Mouse (Mus musculus) CH12F3 (cell line): ENCODE data around the gene Irgc1.

Experiments
- in situ Hi-C: fragments of 300-500 bp; cut with MboI; formaldehyde crosslinking; loops from 2 replicates; pipeline ENCODE4 v1.14.3; 2020; ENCODE audit warnings: low sequenced_read_pairs

Gene Irgc1

DNA sequence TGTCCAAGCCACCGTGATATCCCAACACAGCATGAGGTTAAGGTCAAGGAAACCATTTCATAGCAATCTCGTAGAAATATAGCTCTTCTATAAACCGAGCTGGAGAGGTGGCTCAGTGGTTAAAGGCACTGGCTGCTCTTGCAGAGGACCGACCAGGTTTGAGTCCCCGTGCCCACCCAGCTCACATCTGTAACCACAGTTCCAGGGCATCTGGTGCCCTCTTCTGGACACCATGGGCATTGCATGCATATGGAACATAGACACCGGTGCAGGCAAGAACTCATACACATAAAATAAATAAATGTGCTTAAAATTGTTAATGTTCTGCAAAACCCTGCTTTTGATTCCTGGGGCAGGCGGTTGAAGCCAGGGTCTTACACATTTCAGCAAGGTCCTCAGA is 20.8 kb upstream of the Irgc1 start:
- in situ Hi-C loops: no loop called here

DNA sequence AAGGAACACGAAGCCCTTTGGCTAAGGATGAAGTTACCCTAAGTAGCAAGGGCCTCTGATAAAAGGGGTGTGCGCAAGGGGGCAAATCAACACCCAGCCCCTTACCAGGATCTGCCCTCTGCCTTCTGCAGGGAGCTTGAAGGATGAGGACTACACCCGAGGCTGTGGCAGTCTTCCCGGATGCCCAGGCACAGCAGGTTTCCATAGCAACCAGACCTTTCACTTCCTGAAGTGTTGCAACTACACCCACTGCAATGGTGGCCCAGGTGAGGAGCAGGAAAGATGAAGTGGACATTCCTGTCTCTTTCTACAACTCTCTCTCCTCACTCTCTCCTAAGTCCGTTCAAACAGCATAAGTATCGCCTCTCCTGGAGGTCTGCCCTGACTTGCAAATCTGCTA is 20.3 kb upstream of the Irgc1 start:
- in situ Hi-C loops: no loop called here

DNA sequence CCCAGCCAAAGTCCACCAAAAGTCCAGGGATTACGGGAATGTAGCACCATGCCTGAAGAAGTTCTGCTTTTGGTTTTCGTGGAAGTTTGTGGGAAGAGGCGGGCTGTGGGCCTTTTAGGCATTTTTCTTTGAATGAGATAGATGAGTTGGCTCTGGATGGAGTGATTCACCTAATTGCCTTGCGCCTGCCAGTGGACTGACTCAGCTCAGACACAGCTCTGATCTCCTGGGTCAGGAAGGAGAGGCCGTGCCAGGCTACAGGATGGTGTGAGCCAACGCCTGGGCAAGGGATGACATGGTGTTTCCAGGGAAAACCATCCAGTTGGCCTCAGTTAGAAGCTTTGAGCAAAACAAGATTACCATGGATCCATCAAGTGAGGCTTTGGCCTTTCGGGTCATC is 18.3 kb upstream of the Irgc1 start:
- in situ Hi-C loops: no loop called here

DNA sequence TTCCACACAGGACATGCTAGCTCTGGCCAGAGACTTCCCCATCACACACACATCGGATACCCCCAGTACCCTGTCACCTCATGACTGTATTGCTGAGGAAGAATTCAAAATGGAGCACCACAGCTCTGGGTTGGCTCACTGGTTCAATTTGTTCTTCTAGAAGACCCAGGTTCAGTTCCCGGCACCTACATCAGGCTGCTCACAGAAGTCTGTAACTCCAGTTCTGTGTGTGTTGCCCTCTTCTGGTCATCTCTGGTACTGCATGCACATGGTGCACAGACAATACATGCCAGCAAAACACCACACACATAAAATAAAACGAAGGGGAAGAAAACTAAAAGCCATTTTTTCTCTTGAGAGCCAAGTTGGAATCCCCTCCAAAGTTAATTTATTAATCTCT is 17.0 kb upstream of the Irgc1 start:
- in situ Hi-C loops: no loop called here

DNA sequence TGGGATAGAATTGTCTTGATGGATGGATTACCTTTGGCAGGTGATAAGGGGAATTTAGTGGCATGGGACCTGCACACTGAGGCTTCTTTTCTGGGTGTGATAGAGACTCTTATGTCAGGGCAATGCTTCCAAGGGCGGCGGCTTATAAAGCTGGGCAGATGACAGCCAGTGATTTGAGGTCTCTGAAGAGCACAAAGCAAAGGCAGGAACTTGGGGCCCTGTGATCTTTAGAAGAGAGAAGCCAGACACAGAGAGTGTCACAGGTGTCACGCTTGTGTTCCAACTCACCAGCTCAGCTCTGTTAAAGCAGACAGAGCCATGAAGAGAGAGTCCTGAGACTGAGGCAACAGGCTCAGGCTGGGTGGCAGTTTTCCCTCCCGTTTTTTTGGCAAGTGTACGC is 15.8 kb upstream of the Irgc1 start:
- in situ Hi-C loops: no loop called here

DNA sequence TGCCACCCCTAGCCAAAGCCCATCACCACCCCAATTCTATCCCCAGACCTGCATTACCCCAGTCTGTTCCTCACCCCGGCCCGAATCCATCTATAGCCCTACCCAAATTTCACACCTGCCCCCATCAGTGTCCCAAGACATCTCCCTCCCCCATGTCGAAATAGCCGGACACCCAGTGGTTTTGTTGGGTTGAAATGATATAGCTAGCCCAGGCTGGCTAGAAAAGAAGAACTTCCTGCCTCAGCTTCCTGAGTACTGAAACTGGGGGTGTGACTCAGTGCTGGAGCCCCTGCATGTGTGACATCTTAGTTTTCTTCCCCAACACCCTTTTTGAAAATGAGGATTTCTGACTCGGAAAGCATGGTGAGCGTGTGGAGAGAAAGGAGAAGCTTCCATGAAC is 14.7 kb upstream of the Irgc1 start:
- in situ Hi-C loops: no loop called here

DNA sequence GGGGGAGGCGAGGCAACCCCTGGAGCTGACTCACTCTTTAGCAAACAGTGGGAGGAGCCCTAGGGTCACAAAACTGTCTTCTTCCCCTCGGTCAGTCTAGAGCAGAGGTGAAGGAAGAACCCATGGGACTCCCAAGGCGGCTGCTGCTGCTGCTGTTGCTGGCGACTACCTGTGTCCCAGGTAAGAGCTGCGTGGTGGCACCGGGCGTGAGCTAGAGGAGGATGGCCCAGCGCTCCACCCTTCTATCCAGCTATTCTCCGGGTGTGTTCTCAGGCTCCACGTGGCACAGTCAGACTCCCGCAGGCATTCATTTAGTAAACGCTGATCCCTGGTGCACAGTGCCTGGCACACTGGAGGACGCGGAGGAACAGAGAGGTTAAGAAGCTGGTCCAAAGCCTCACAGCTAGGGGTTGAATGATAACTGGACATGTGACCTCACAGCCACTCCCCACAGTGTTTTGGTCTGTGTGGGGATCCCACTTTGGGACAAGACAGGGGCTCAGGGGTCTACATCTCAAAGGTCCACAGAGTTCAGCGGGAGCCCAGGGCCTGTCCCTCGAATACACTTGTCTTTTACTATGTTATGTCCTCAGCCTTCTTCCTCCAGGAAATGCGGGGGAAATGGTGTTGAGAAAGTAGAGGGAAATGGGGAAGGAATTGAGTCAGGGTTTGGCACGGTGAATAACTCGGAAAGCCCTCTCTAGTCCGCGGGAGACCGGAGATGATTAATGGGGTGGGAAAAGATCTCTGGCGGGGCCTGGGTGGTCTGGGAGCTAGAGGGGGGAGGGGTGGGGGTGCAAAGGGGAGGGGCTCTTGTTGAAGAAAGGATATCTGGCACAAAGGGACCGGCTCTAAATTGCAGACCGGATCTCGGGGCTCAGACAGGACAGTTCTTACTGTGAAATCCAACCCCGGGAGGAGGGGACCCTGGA is 10.6 kb upstream of the Irgc1 start, which contains the start of gene Plaur:
Plaur (plus strand) TSS at position 97 of the 932 bp plus-strand sequence.
- in situ Hi-C loops: no loop called here

DNA sequence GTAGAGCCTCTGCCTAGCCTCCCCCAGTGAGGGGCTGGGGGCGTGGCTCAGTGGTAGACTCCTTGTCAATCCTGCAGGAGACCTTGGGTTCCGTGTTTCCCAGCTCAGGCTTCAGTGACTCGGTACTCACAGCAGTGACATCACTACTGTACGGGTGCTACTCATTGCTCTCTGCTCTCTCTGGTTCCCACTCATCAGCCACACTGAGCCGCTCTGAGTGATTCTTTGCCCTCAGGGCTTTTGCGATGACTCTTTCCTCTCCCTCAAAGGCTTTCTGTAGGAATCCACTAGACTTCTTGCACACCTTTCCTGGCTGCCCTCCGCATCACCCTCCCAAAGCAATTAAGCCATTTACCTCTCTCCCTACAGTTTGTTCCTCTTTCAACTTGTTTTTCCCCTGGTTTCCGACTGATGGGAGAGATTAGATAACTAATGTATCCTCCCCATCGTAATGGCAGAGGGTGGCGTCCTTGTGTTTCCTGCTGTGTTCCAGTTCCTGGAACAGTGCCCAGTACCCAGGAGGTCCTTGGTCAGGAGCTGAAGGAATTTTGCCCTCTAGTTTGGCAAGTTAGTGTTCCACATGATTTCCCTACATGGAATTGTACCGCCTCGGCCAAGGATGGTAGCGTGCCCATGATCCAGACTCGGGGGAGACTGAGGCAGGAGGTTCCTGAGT is 9.4 kb upstream of the Irgc1 start:
- in situ Hi-C loops: no loop called here

DNA sequence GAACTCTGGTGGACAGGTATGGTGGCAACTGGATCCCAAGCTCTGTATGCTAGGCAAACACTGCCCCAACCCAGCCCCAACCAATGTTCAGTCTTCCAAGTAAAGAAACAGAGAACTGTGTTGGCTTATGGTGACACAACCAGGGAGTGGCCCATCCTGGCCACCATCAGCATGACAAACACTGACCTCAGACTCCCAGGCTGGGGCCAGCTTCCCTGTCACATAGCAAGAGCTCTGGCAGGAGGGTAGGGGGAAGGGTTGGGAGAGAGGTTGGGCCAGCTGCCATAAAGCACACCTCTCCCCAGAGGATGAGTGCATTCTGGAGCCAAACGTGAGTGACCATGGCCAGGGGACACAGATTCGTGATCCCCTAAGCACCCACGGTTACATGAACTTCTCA is 7.7 kb upstream of the Irgc1 start:
- in situ Hi-C loops: no loop called here

DNA sequence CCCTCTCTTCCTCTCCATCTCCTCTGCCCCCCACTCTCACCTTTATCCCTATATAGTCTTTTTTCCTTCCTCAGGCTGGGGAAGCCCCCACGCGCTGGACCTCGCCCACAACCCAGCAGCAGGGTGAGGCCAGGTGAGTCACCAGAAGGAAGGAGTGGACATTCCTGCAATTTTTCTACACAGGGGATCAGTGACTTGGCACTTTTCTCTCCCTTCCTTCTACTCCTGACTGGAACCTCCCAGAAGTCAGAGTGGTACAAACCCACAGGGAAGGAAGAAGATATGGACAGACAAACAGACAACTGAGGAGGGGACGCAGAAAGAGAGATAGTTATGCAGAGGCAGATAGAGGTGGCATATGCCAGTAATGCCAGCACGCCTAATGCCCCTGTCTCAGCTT is 7.3 kb upstream of the Irgc1 start:
- in situ Hi-C loops: no loop called here

DNA sequence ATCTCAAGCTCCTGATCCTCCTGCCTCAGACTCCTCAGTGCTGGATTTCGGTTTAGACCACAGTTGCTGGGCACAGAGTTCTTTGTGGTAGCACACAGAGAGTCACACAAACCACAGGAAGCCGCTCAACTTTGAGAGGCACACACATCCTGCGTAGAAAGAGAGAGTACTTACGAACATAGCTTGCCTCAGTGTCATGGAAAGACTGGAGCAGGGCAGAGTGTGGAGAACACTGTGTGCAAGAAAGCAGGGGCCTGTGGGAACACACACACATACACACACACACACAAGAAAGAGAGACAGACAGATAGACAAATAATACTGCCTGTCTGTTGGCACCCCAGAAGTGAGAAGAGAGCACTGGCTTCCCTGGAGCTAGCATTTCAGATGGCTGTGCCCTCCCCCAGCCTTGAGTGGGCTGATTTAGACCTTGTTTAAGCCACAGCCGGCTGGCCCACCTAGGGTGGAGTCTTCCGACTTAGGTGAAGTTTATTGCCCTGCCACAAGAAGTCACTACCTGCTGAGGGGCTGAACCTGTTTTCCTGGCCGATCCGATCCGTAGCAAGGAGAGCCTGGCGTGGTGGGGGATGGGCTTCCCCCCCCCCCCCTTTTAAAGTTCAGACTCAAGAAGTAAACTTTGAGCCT is 5.8 kb upstream of the Irgc1 start:
- in situ Hi-C loops: no loop called here

DNA sequence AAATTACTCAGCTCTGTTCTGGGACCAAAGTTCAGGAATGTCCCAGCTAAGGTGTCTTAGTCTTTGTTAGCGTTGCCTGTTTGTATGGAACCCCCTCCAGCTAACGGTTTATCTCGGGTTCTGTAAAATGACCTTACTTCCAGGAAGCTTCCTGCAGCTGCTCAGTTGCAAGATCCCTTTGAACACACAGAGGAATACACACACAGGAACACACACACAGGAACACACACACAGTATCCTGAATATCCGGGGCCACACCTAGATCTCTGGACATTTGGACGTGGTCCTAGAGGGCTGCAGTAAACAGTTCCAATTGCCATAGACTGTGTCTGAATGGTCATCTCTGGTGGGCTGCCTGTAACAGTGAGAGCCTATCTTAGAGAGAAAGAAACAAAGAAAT is 3.6 kb upstream of the Irgc1 start:
- in situ Hi-C loops: no loop called here

DNA sequence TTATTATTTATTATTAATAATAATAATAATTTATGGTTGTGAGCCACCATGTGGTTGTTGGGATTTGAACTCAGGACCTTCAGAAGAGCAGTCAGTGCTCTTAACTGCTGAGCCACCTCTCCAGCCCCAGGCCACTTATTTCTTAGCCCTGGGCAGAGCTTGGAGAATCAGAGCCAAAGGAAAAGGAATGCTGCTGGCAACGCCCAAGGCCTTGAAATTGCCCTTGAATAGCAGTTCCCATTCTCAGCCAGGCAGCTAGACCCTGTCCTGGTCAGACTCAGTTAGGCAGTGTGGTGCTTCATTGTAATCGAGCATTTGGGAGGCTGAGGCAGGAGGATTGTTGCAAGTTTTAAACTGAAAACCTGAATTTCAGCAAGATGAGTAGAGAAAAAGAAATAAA is 2.1 kb upstream of the Irgc1 start:
- in situ Hi-C loops: no loop called here

DNA sequence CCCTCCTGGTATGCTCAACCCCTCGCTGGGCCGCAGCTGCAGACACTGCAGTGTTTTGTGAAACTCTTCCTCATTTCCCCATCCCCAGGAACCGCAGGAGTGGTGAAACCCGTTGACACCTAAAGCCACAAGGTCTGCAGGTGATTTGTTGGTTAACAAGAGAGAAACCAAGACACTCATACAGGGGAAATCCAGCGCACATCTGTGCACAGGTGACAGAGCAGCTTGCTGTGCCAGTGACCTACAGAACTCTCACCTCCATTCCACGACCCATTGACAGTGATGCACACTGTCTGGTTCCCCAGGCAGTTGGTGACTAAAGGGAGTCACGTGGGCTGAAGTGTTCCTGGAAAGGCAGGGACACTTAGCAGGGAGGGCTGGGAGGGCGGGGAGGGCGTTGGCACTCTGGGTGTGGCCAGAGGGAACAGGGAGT is 1.5 kb downstream of the Irgc1 start:
- in situ Hi-C loops: no loop called here

DNA sequence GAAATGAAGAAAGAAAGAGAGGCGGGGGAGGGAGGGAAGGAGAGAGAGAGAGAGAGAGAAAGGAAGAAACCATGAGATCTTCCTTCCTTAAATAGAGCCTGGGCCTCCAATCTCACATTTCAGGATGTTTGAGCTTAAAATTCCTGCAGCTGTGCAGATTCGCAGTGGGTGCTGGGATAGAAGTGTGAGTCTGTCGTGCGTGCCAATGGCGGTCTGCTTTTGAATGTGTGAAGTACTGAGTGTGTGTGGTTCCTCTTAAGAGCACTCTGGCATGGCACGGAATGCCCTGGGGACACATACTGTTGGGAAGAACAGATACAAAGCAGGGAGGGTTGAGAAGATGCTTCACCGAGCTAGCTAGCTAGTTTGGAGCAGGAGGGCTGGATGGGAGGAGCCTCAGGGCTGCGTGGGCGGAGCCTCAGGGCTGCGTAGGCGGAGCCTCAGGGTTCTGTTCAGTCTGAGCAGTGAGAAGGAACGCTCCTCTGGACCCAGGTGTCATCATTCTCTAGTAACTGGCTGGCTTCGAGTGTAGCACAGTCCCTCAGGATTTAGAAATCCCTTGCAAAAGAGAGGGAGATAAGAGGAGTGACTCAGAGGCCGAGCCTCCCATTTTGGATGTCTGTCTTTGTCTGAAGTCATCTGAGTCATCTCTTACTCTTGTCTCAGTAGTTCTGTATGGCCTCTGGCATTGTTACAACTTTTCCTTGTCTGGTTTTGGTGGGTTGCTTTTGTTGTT is 3.1 kb downstream of the Irgc1 start:
- in situ Hi-C loops: no loop called here

DNA sequence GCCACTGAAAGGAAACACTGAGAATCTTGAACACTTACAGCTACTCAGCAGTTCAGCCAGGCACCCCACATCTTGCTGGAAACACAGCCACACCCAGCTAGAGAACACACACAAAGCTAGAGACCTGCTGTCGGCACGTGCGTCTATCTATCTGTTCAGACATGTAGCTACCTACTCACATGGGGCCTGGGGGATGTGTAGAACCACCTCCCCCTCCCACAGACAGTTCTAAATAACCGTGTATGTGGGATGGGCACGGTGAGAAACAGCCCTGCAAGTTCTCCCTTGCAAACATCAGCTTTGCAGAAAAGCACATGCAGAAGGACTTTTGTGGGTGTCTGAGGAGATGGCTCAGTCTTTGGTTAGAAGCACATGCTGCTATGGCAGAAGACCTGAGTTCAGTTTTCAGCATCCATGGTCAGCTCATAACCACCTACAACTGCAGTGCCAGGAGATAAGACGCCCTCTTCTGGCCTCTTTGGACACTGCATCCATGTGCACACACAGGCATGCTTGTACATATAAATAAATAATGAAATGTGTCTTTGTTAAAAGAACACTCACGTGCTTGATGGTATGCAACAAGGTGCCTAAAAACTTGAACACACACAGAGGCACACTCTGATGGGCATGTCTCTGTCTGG is 5.3 kb downstream of the Irgc1 start:
- in situ Hi-C loops: no loop called here

DNA sequence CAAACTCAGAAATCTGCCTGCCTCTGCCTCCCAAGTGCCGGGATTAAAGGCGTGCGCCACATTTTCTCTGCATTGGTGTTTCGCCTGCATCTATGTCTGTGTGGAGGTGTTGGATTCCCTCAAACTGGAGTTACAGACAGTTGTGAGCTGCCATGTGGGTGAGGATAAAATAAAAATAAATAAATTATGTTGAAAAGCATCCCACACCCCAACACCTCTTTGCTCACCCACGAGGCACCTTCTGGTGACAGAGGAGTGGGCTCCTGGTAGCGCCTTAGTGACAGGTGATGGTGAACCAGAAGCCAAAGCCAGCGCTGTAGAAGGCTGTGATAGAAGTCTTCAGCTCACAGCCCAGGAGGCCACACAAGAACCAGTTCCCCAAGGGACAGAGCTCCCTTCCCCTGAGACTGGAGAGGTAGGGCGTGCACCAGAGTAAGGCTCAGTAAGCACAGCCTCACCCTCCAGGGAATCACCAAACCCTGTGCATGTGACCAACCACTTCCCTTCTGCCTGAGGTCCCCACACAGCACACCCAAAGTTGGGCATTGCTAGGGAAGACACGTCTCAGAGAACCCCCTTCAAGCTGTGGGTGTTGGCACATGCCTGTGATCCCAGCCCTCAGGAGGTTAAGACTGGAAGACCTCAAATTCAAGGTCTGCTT is 6.7 kb downstream of the Irgc1 start:
- in situ Hi-C loops: no loop called here

DNA sequence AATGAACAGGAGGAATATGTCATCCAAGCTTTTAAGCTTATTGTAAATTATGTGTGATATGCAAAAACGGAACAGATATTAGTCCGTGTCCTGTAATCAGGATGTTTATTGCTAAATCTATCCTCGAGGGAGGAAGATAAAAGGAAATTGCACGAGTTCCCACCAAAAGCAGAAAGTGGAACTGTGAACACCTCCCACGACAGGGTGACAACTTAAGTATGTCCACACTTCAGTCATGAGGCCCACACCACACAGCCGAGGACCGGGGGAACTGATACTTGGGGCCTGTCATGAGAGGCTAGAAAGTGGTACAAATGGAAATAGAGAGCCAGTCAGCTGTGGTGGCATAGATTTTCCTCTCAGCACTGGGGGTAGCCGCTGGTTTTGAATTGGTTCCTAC is 9.8 kb downstream of the Irgc1 start:
- in situ Hi-C loops: no loop called here

DNA sequence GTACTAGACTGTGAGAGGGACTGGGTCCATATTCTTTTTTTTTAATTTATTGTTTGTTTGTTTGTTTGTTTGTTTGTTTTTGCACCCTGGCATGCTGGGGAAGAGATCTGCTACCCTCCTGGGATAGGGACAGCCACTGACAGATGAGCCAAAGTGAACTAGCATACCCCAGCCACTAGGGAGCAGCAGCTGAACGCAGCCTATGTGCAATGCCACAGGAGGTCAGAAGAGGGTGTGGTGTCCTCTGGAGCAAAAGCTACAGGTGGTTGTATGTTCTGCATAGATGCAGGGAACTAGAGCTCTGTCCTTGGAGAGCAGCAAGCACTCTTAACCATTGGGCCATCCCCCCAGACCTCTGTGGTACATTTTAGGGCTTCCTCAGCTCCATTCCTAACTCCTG is 10.3 kb downstream of the Irgc1 start:
- in situ Hi-C loops: no loop called here

DNA sequence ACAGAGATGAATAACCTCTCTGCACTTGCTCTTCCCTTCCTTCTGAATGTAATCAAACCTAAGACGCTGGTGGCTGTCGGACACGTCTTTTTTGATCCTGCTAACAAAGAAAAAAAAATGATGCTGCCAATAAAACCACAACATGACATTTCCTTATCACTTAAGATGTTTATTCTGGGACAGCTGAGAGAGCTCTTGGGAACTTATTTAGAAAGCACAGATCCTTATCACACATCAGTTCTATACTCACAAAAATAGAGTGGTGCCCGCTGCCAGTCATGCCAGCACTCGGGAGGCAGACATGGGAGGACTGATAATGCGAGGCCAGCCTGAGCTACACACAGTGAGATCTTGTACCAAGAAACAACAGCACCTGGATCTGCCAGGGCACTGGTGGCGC is 12.2 kb downstream of the Irgc1 start:
- in situ Hi-C loops: no loop called here
